Mouse (Mus musculus): Measurements from ENCODE around the gene Gfpt1. TPM values are rescaled to one million over a fixed set of nuclear protein-coding genes. Genes with fewer than 3 reads are reported as not detected.

Gene Gfpt1
- polyA plus RNA-seq, 2 experiments from 2014 or later, result 21.8 to 27.7 TPM

- no peak for ATAC-seq
Measured at GRCm38 (mm10) chr6:87139796-87140553, 97.3 kb downstream of the Gfpt1 start.

Other genes with a start within 250 kb of the Gfpt1 start
- 10 to 100 TPM; 22.6 to 24.4 TPM for gene Anxa4, start 249.3 kb upstream of the Gfpt1 start, polyA plus RNA-seq (2017; shearing (Covaris generic))
- 10 to 100 TPM; 22.8 to 29.2 TPM for gene Aak1, start 193.3 kb upstream of the Gfpt1 start, polyA plus RNA-seq (2017; shearing (Covaris generic))
- gene Nfu1, start 33.6 kb upstream of the Gfpt1 start, polyA plus RNA-seq (2017; shearing (Covaris generic)), result 100 to 1,000 TPM; 145 to 167 TPM
- gene D6Ertd527e, start 61.9 kb downstream of the Gfpt1 start, polyA plus RNA-seq (2017; shearing (Covaris generic)), result not detected